Mouse (Mus musculus) kidney, postnatal 25 days (tissue): ENCODE measurements around the gene Enpp7.

Source experiments
- DNase-seq, 2 experiments: peaks; one replicate each; pipeline ENCODE4 v3.0.0; 2021; ENCODE audit warnings: mixed read lengths in 2 of 2

Enpp7 gene

DNA sequence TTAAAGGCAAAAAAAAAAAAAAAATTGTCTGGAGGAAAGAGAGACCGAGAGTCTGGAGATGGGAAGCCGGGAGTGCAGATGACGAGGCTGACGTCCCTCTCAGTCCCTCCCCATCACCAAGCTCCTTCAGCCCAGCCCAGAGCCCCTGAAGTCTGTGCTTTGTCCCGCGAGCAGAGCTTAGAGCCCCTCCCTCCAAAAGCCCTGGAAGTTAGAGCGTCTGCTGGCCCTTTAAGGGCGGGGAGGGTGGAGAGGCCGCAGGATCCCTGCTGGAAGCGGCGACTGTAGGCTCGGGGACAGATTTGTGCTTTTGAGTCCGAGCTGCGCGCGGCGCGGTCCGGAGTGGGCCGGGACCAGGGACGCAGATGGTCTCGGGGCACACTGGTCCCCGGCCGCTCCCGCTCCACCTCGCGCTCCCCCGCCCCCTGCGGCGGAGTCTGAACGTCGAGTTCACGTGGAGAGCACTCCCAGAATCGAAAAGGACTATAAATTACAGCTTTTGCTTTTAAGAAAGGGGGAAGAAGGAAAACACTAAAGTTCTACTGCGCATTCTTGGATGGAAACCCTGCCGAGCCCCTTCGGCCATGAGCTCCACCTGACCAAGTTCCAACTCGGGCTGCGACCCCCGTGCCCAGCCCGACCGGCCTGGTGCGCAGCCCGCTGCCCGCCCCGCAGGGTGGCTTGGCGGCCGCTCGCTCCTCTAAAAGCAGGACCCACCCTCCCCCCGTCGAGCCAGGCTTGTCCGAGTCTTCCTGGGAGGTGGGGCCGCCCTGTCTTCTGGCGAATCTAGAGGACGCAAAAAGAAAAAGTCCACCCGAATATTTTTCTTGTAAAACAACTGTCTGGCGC, 49.2 kb downstream of the Enpp7 start:
- peak in 1 of 2 experiments; percentile 45 for DNase-seq

DNA sequence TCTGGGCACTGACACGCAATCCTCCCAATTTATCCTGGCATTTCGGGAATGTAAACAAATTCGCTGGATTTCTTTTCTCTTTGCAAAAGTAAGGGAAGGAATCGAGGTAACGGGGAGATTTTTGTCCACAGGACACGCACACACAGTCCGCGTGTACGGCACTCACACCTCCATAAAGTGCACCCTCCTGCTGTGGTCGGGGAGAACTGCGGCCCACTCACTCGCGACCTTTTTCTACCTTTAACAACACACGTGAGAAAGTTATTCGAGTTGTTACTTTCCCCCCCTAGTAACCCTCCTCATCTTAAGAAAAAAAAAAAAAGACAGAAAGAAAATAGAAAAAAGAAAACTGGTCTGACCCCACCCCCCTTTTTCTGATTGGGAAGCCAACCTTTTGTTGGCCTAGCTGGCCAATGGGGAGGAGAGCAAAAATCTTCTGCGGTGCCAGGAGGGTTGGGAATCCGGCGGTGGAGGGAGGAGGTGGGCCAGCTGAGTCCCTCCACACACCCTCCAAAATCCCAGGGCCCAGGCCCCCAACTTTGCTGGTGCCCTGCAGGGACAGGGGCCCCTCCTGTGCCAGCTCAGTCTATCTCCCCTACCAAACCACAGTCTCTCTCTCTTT, 49.9 kb downstream of the Enpp7 start:
- no peak for DNase-seq

DNA sequence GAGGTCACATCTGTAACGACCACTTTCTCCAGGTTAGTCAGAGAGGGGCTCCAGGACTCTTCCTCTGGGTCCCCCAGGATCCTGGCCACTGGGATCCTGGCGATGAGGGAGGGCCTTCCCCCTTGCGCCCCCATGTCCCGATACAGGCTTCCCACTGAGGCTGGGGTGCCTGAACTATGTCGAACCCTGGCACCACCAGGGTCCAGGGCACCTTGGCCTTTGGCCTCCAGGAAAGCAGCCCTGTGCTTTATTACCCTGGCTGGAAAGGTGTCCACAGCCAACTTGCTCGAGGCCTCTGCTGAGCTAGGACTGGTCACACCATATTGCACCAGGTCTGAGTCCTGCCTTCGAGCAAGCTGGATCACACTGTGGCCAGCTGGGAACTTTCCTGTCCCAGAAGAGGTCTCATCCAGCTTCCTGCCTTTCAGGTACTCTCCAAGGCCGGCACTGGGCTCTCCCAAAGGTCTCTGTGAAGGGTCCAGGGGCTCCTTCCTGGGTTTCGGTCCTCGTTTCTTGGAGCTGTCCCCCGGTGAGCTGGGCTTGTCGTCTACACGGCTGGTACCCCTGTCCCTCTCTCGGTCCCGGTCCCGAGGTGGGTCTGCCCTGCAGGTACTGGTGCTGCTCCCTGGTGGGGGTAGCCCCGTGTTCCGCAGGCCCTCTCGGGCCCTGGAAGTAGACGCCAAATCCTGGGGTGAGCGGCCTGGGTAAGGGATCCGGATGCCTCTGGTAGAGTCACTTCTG, 50.9 kb downstream of the Enpp7 start:
- DNase-seq = no peak

- no peak for DNase-seq
These were observed 51.9 kb downstream of the Enpp7 start for GRCm38 (mm10) chr11:119039732-119040512.

- DNase-seq = peak; percentile 99 to 100
These were observed 52.8 kb downstream of the Enpp7 start, which contains the start of gene Cbx8 for GRCm38 (mm10) chr11:119040600-119041324. Cbx8 (minus strand) TSS chr11:119040969.

DNA sequence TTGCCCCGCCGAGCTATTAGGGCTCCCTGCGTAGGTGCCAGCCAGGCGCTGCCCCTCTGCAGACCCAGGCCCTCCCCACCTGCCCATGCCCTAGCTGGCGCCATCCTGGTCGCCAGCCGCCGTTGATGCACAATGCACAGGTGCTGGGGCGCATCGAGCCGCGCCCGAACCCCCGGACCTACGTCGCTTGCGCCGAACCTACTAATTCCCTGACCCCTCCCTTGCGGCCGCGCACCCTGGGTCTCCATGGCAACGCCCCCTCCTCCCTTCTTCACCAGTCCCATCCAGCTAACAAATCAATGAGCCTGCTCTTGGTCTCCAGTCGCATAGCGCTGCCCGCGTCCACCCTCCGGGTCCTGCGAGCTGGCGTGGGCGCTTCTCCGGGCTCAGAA, 53.3 kb downstream of the Enpp7 start:
- DNase-seq = peak in 1 of 2 experiments; percentile 43

DNA sequence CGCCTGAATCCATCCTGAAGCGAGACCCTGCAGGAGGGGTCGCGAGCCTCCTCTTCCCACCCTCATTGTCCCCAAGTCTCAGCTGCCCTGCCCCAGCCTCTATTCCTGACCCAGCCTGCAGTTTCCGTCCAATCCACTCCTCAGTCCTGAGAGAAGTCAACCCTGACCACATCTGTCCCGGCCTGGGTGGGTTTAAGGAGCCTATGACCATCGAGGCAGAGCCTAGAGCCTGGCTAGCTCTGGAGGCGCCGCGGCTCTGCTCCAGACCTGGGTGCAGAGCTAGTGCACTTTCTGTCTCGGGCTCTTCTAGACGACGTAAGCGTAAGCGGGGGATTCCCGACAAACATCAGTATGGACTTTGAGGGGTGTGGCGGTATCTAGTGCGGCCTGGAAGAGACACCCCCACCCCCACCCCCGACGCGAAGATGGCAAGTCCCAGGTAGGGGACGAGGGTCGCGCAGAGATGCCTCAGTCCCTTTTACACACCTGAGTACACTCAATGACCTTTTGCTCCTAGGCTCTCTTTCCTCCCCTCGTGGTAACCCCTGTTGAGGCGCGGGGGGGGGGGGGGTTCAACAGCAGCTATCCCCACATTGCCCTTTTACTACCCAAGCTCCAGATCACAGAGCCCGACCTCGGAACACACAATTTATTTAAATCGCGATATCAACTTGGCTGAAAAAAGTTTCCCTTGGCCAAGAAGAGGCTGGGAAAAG, 53.9 kb downstream of the Enpp7 start:
- DNase-seq = no peak
